Mouse (Mus musculus): Measurements from ENCODE around the gene Mdfi.
"Not testable (repeated sequence)": the region's sequence is repeated elsewhere in the genome, so short reads cannot be mapped to it uniquely, and the experiment has no call there.

Mdfi gene

DNA sequence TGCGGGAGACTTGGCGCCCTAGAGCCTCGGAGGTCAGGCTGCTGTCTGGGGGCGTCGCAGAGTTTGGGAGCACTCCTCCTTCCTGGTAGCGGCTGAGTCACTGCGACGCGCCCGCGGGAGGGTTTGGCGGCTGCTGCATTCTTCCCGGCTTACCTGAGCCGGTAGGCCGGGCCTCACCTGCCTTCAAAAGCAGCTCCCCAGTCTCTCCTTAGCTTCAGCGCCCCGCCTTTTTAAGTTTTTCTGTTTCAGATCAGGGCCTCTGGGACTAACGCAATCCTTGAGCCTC, at the start of gene Mdfi:
Mdfi (minus strand) TSS at position 210 of the 286 bp plus-strand sequence.
- peak; percentile 64 for DNase-seq

DNA sequence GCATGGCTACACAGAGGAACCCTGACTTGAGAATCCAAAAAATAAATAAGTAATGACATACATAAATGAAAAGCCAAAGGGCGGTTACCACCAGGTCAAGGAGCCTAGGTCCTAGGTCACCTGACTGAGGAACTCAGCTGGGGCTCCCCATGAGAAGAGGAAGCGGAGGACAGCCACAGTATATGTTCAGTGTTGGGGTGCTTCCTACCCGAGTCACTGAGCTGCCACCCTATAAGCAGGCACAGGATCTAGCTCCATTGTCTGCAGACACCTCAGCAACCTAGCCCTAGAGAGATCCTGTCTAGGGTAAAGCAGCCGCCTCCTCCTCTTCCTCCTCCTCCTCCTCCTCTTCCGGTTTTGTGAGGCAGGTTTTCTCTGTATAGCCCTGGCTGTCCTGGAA, 48.6 kb upstream of the Mdfi start:
- no peak for DNase-seq

DNA sequence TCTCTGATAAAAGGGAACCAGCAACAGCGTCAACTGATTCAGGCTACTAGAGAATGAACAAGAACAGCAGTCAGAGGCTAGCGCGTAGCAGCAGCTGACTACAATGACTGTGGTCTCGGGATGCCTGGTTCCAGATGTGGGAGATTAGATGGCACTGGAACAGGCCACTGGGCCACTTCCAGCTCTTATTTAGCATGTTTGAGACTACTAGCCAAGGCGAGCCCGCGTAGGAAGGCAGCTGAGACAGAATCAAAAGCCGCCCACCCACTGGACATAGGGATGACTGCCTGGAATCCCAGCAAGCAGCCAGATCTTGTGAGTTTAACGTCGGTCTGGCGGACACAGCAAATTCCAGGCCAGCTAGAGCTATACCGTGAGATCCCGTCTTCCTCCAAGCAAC, 46.8 kb upstream of the Mdfi start:
- no peak for DNase-seq

DNA sequence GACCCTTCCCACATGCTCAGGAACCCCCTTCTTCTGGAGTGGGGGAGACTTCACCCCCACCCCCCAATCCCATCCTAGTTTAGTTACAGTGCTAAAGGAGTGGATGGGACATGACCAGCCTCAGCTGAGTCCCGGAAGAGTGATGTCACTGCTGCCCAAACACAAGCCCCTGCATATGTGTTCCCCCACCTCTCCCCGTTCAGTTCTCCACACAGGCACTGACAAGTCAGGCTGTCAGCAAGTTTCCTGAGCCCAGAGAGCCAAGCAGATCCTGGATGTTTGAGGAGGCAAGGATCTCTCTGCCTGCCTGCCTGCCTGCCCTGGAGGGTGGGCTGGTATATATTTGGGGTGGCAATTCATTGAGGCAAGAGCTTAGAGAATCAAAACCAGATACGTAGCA, 44.7 kb upstream of the Mdfi start:
- no peak for DNase-seq

DNA sequence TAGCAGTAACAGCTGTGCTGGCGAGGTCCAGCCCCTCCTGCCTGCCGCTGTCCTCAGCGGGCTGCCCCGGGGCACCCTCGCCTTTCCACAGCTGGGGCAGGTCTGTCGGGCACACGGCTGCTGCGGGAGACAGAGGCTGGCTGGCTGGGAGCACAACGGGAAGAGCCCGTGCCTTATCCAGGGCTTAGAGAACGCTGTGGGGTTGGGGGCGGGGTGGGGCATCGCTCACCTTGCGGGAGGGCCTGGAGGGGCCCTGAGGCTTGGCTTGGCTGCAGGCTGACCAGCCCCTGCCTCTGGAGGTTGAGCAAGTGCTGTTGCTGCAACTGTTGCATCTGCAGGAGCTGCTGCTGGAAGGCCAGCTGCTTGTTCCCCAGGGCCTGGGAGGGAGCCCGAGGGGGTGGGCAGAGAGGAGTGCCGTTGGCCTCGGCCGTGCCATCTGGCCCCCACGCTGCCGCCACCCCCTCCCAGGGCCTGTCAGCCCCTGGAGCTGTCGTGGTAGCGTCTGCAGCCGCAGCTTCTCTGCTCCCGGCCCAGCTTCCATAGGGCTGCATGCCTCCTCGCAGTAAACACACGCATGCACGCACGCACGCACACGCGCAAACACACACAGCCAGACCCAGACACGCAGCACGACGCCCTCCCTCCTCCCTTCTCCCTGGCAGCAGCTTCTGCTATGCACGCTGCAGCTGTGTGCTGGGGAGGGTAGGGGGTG, 44.0 kb upstream of the Mdfi start:
- peak; percentile 73 for DNase-seq

DNA sequence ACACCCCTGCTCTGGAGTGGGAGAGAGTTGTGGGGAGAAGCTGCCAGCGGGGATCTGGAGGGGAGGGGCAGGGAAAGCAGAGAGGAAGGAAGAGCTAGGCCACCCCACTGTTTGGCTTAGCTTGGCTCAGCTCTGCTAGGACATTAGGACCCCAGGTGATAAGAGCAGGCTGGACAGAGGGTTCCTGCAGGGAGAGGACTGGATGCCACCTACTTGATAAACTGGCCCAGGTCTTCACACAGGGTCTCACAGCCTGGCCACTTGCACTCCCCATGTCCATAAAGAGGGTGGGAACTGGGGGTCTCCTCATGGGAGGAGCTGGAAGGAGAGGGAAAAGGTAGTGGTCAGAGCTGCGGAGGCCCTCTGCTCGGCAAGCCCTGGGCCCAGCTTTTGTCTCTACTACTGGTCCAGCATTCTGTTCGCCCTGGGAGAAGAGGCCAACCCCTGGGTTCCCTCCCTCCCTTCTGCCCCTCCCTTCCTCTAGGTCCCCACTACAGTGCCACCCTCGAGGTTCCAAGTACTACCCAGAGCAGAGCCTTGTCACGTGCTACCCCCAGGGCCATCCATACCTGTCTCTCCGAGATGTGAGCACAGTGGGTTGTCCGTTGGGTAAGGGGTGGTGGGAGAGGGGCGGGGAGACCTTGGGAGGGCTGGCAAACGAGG, 43.4 kb upstream of the Mdfi start:
- no peak for DNase-seq

DNA sequence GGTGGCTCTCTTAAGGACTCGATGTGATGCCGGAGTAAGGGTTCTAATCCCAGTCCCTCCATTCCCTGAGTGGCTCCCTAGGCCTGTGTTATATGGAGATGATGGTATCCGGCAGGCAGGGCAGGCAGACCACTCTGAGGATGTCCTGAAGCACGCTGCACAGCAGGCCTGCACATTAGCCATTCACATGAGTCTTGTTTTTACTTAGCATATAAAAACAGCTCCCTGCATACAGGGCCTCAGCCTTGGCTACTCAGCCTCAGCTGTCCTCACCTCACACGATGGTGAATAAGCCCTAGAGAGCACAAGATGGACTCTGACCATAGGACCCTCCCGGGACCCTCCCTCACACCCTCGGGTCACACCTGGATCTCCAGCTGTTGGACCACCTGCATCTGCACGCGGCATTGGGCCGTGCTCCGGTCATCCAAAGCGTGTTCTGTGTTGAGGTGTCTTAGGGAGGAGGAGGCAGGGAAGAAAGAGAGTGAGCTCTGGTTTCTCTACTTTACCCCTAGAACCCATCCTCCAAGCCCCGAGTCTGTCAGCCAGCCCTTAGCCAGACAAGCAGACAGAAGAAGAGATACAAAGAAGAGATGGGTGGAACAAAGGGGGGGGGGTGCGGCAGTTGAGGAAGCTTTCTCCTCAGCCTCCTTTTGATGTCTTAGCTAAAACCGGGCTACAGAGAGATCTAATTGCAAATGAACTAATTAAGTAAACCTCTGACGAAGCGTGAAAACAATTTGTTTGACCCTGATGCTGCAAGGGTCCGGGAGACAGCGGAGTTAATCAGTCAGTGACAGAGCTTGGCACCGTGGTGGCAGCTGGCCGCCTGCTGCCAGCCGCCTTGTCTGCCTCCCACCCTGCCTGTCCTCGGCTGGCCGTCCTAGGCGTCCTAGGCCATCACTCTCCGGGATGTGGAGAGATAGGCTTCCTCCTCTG, 42.6 kb upstream of the Mdfi start:
- DNase-seq = no peak

DNA sequence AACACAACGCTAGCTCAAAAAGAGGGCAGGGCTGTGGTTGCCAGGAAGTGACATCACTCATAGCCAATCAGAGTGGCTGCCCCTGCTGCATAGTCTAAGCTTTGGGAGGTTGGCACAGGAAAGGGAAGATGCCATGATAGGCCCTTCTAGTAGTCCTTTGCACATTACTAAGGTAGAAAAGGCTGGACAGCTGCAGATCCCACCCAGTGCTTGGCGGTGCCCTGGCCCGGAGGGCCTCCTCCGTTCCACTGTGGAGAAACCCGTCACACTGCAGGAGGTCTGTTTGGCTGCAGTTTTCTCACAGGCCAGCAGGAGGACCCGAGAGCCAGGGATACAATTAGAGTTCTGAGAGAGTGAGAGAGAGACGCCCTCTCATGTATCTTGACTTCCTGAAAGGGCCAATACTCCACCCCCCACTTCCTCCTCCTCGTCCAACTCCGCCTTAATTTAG, 38.9 kb upstream of the Mdfi start:
- peak; percentile 93 for DNase-seq

DNA sequence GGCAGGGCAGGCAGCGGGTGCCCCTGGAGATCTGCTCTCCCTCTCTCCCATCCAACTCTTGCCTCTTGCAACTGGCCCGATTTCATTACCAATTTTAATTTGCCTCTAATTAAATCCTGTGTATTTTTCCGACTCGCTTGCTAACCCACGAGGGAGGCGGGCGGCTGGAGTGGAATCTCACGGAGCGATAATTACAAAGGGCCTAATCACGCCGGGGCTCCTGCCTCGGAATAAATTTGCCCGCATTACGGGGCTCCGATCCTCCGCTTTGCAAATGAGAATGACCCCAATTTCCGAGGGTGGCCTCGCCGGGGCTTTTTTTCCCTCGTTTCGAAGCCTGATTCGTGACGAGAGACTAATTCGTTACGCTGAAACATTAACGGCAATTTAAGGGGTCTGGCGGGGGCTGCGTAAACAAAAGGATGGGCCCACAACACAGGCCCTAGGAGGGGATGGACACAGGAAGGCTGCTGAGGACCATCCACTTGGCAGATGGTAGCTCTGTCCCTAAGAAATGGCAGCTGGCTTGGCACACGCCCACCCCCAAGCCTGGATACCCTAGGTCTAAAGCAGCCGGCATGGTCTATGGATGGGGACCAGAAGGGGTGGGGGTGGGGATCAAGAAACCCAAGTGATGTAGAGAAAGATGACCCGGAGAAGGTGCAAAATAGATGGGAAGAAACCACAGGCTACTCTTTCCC, 38.0 kb upstream of the Mdfi start:
- DNase-seq = no peak

DNA sequence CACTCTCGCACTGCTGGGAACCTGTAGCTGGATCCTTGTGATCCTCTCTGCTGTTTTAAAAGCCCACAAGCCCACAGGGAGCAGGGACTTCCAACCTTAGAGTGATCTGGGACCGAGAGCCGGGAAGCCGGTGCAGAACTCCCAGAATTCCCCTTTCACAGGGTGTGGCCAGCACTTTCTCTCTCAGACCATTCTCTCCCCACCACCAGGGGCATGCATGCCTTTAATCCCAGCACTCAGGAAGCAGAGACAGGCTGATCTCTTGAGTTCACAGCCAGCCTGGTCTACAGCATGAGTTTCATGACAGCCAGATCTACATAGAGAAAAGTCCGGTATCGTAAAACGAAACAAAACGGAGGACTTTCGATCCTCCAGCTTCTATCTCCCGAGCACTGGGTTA, 35.4 kb upstream of the Mdfi start:
- no peak for DNase-seq

DNA sequence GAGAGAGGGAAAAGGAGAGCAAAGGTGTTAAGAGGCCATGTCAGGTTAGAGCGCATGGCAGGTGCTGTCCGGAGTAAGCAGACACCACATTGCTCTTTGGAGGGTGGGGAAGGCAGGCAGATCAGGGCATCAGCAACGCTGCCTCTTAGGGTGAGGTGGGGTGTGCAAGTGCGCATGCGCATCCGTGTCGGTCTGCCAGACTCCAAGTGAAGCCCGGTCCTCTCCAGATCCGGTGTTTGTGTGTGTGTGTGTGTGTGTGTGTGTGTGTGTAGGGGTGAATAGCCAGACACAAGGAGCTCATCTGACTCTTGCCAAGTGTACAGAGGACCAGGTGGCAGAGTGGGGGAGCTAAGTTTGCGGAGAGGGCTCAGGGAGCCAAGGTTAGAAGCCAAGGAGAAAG, 31.5 kb upstream of the Mdfi start:
- DNase-seq = no peak

DNA sequence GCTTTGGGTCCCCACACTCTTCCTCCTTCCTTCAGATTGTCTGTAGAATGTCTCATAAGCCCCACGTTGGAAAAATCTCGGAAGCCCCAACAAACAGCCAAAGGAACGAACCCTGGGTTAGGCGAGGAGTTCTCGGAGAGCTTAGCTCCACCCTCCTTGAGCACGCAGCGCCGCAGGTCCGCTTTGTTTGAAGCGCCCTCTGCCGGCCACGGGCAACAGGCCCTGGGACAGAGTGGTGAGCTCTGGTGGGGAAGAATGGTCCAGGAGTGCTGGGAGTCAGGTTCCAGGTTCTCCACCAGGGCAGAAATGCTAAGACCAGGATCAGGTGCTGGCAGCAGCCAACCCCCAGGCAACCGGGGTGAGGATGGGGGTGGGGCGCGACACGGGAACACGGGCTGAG, 30.0 kb upstream of the Mdfi start:
- peak; percentile 94 for DNase-seq

DNA sequence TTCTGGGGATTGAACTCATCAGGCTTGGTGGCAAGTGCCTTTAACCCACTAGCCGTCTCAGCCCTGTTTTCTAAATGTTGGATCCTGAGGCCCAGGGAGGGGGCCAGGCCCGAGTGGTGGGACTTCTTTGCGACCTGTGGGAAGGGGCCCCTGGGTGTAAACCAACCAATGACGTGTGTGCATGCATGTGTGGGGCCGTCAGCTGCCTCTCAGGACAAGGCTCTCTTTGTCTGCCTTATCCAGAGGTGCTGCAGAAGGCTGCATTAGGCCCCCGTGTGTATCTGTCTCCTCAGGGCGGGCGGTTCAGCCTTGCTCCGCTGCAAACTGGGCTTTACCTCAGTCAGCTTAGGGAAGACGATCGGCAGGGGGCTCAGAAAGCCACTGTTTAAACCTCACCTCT, 28.9 kb upstream of the Mdfi start:
- DNase-seq = no peak

DNA sequence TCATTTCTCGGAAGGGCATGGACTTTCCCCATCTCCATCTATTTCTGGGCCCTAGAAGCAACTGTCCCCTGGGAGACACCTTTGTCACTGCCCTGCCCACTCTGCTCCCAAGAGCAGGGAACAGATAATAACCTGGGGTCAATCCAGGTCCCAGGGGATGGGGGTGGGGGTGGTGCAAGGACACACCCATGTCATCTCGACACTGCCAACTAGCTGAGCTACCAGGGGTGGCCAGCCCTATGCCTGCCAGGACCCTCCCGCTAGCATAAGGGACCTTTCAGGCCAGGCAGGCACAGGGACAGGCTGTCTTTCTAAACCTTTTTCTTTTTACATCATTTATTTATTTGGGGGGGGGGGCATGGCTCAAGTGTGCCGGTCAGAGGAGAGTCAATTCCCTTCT, 28.5 kb upstream of the Mdfi start:
- DNase-seq = no peak

DNA sequence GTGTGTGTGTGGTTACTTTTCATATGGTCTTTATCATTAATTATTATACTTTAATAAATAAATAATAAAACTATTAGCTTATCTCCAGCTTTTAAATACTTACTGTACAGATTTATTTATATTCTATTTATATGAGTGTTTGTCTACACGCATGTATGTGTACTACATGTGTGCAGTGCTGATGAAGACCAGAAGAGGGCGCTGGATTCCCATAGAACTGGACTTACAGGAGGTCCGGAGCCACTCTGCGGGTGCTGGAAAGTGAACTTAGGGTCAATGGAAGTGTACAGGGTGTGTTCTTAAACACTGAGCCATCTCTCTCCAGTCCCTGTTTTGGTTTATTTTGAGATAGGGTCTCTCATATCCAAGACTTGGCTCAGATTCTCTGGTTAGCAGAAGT, 21.1 kb upstream of the Mdfi start:
- no peak for DNase-seq

DNA sequence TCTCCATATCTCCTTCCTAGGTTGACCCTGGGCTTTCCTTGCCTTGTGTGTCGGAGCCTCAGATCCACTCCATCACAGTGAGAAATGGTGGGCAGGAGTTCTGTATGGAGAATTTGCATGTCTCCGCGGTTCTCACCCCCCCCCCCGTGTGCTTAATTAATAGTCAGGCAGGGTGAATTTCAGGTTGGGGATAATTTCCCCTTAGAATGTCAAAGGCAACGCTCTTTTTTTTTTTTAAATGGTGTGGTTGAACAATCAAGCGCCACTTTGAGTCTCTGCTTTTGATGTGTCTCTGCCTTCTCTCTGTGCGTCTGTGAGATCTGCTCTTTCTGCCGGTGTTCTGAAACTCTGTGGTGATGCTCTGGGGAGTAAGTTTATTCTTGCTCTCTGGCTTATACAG, 20.4 kb upstream of the Mdfi start:
- no peak for DNase-seq

DNA sequence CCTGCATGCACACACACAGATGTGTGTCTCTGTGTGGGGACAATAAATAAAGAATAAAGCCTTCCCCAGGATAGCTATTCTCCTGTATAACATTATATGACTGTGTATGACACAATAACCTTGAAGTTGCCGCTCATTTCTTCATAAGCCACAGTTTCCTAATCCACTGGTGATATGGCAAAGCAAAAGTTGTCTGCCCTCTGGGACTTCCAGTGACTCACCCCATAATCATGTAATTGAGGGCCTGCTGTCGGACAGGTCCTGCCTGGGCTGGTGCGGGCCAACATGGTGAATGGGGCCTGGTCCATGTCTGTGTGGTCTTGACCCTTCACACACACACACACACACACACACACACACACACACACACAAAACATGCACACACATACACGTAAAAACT, 19.3 kb upstream of the Mdfi start:
- no peak for DNase-seq

DNA sequence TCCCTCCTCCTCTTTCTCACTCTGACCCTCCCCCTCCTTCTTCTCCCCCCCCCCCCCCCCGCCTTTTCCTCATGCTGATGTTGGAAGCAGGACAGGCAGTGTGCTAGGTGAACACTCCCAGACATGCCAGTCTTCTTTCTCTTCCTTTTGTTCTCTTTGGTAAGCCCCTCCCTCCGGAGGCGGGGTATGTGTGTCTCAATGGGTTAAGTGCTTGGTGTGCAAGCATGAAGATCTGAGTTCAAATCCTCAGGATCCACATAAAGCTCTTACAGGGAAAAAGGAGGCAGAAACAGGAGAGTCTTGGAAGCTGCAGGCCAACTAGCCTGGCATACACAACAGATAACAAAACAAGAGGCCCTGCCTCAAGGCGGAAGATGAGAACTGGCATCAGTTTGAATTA, 18.8 kb upstream of the Mdfi start:
- no peak for DNase-seq

DNA sequence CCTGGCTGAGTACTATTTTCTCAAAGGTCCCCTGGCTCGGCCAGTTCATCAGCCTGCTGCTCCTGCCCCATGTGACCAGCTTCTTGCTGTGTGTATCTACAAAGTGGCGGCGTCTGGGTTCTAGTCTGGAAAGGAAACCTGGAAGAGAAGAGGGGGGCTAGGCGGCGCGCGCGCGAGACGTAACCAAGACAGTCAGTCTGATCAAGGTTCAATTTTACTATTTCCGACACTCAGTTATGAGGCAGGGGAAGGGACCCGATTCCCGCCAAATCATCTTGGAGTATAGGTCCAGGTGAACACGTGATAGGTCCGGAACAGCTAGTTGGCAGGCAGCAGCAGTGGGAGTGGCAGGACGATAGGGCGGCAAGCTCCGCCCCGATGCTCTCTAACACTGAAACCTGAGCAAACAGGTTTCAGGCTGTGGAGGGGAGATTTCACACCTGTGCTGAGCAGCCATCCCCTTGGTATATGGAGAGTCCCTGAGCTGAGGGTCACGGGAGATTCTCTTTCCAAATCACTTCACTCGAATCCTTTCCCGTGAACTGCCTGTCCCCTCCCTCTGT, 17.4 kb upstream of the Mdfi start:
- not testable (repeated sequence) for DNase-seq

DNA sequence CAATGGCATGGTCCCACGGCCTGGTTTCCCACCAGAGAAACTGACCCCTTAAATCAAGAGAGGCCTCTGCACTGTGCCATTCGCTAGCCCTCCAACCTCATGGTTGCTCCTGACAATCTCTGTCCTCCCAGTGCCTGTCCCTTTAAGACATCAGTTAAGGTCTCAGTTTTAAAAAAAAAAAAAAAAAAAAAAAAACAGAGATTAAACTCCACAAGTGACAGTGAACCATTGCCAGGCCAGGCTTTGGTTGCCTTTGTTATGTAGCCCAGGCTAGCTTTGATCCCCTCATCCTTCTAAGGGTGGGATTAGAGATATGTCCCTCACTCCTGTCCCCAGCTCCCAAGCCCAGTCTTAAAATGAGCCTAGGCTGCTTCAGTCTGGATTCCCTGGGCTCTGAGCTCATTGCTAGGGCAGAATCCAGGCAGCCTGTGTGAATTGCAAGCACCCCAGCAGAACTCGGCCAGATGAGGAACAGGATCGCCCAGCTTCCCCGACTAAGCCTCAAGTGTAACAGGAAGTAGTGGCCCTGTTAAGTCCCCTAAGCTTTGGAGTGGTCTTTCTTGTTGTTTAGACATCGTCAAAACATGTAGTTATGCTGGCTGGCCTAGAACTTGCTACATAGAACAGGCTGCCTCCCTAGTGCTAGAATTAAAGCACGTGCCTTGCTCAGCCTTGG, 16.3 kb upstream of the Mdfi start:
- DNase-seq = no peak

DNA sequence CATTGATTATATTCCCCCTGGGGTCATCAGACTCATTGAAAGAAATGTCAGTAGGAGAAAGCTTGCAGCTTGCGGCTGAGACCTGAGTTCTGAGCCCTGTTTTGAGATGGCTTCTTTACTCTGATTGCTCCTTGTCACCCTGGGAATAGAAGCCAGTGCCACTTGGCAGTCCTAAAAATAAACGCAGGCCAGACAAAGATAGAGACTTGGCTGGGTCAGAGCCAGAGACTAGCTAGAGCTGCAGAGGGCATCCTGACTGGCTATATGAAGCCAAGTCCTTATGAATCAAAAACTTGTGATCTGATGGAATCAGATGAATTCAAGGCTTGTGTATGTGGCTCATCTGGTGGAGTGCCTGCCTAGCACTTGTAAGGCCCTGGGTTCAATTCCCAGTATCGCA, 15.5 kb upstream of the Mdfi start:
- DNase-seq = no peak

DNA sequence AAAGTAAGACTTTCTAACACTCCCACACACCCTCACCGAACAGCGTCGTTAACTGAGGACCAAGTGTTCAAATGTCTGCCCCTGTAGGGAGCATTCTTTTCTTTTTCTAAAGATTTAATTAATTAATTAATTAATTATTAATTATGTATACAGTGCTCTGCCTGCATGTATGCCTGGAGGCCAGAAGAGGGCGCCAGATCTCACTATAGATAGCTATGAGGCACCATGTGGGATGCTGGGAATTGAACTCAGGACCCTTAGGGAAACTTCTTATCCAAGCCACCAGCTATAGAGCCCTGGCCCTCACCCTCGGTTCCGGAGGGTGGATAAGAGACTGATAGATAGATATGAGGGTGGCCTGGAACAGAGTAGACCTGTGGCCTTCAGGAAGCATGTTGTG, 13.5 kb upstream of the Mdfi start:
- no peak for DNase-seq

All from lung, postnatal 10 days (tissue).